Mouse (Mus musculus) G1E (cell line): ENCODE measurements at regions not wholly inside any gene's neighbourhood (a gene's known extent, or its start where the extent isn't known, plus 50 kb on each side); places are given as distances from the start of the nearest gene placed in this dataset.

Experiments
- CTCF ChIP-seq: IDR thresholded peaks from 2 replicates; pipeline ENCODE4 v1.5.1; 2012; ENCODE audit warnings: low read depth, low read length, inconsistent platforms, mixed read lengths
- GATA1 ChIP-seq: IDR thresholded peaks from 2 replicates; pipeline ENCODE4 v1.6.1; 2012; ENCODE audit warnings: borderline replicate concordance, low read length, inconsistent platforms, mixed read lengths
- GATA2 ChIP-seq: IDR thresholded peaks from 2 replicates; pipeline ENCODE4 v1.6.1; 2012; ENCODE audit warnings: low read depth, low read length, inconsistent platforms, borderline replicate concordance
- POLR2AphosphoS5 ChIP-seq: IDR thresholded peaks from 2 replicates; pipeline ENCODE4 v1.6.1; 2012; ENCODE audit warnings: low read depth, low read length, inconsistent platforms; ENCODE audit not compliant: insufficient replicate concordance
- TAL1 ChIP-seq: conservative IDR thresholded peaks from 2 replicates; pipeline ENCODE4 v1.6.1; 2012; ENCODE audit warnings: low read depth, low read length, inconsistent platforms, mixed read lengths

GRCm38 (mm10) chr2:10998798-10999197 lies 173.1 kb upstream of the Prkcq start:
- no peak for TF ChIP-seq CTCF
- TF ChIP-seq TAL1: no peak
- TF ChIP-seq GATA1: no peak
- TF ChIP-seq POLR2AphosphoS5: no peak
- TF ChIP-seq GATA2: no peak
